Mouse (Mus musculus) thymus, adult 2 months (tissue): Measurements from ENCODE around the gene Boc. TPM values are rescaled to one million over a fixed set of nuclear protein-coding genes. Genes with fewer than 3 reads are reported as not detected.

Experiments
- DNase-seq: peaks from one replicate; pipeline ENCODE4 v3.0.0; 2021
- H3K27ac ChIP-seq: fragments of 200-500 bp; 2 replicates; pipeline ENCODE4 v1.5.1; 2012; ENCODE audit warnings: low read length, control low read depth; ENCODE audit not compliant: control insufficient read depth, insufficient read depth
- H3K27me3 ChIP-seq: fragments of 200-500 bp; 2 replicates; pipeline ENCODE4 v1.6.1; 2012; ENCODE audit warnings: mild to moderate bottlenecking, low read length, moderate library complexity, mixed read lengths; ENCODE audit not compliant: control insufficient read depth, insufficient read depth
- H3K36me3 ChIP-seq: fragments of 200-500 bp; 2 replicates; pipeline ENCODE4 v1.6.1; 2012; ENCODE audit warnings: mild to moderate bottlenecking, low read length, moderate library complexity; ENCODE audit not compliant: control insufficient read depth, insufficient read depth
- H3K4me1 ChIP-seq: fragments of 200-500 bp; replicated peaks from 2 replicates; pipeline ENCODE4 v1.6.1; 2012; ENCODE audit warnings: low read length; ENCODE audit not compliant: control insufficient read depth, insufficient read depth
- H3K4me3 ChIP-seq: fragments of 200-500 bp; 2 replicates; pipeline ENCODE4 v1.5.1; 2012; ENCODE audit warnings: mild to moderate bottlenecking, low read length, control low read depth, moderate library complexity; ENCODE audit not compliant: control insufficient read depth, insufficient read depth
- CTCF ChIP-seq: fragments of 200-500 bp; IDR thresholded peaks from 2 replicates; pipeline ENCODE4 v1.5.1; 2012; ENCODE audit warnings: mild to moderate bottlenecking, control low read depth, low read length, moderate library complexity, borderline replicate concordance; ENCODE audit not compliant: control insufficient read depth, poor library complexity, insufficient read depth; ENCODE audit errors: extremely low read depth
- POLR2A ChIP-seq: fragments of 200-500 bp; IDR thresholded peaks from 2 replicates; pipeline ENCODE4 v1.6.1; 2012; ENCODE audit warnings: mild to moderate bottlenecking, low read length, control low read depth, moderate library complexity; ENCODE audit not compliant: control insufficient read depth, poor library complexity, insufficient read depth; ENCODE audit errors: extremely low read depth
- WGBS: fragments of 180-500 bp; shearing (Covaris S2); methylation state at CpG from one replicate; pipeline ENCODE4 v1.1.7; 2018; 5-methylcytosine and 5-hydroxymethylcytosine counted together
- polyA plus RNA-seq: library from polyadenylated mRNA; depleted of rRNA; stranded (reverse); fragments of >200 nt; gene quantifications from 2 replicates; pipeline ENCODE4 v1.2.3, GENCODE M21; 2012

Boc gene
- polyA plus RNA-seq, 1 experiment, result 14.6 TPM

- H3K4me3 ChIP-seq, result no peak overlapping the region
- no peaks in the 10 kb centered on the region for H3K4me1 ChIP-seq
- no peaks in the 10 kb centered on the region for H3K36me3 ChIP-seq
- 97% methylated on average over 8 of the region's 8 CpGs for WGBS
- no peak for DNase-seq
- no peaks in the 10 kb centered on the region for H3K27me3 ChIP-seq
- H3K27ac ChIP-seq, result no peak overlapping the region
- TF ChIP-seq CTCF, result no peak
- no peak for TF ChIP-seq POLR2A
Observed at GRCm38 (mm10) chr16:44529691-44530090, 29.0 kb downstream of the Boc start.

DNA sequence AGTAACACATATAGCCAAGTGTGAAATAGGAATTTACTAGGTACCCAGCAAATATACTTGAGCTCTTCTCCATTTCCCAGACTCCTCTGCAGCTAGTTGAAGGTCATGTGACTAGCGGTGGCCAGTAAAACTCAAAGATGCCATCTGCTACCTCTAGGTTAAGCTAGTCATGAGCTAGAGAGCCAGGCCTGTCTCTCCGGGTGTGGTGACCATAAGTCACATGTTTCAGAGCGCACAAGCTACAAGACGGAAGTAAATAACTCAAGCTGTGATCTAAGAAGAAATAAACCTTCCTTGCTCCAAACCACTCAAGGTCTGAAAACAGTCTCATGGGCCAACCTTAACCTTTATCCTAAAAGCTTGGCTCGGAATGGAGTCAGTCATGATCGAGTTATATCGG lies 29.7 kb downstream of the Boc start:
- Histone ChIP-seq H3K27ac (no peak overlapping the region), H3K27me3 (no peaks in the 10 kb centered on the region), H3K4me1 (no peaks in the 10 kb centered on the region), H3K36me3 (no peaks in the 10 kb centered on the region), H3K4me3 (no peak overlapping the region)
- 92% methylated on average over 7 of the region's 7 CpGs for WGBS
- TF ChIP-seq CTCF (no peak), POLR2A (no peak)
- no peak for DNase-seq

DNA sequence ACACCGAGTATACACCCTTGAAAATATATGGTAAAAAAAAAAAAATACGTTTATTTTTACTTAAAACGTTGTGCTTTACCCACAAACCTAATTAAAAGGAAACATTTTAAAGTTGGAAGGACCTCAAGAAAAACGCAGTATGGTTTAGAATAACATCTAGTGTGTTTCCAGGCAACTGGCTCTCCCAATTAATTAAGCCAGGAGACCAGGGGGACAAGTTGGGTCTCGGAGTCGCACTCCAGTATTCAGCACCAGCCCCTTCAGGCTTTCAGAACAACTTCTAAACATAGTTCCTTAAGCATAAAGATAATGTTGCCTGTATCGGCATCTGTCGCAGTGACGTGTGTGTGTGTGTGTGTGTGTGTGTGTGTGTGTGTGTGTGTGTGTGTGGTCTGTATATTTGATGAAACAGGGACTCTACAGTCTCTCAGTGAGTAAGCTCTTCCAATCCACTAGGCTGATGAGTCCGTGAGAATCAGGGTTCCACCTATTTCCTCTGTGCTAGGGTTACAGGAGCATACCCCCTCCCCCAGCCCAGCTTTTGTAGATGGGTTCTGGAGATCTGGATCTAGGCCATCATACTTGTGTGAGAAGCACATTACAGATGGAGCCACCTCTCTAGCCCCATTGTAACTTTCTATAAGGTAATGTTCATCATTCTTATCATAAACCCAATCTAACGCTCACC lies 31.3 kb downstream of the Boc start:
- no peak overlapping the region for H3K27ac ChIP-seq
- H3K36me3 ChIP-seq, result no peaks in the 10 kb centered on the region
- no peaks in the 10 kb centered on the region for H3K4me1 ChIP-seq
- no peaks in the 10 kb centered on the region for H3K27me3 ChIP-seq
- TF ChIP-seq CTCF, result no peak
- TF ChIP-seq POLR2A, result no peak
- H3K4me3 ChIP-seq, result no peak overlapping the region
- WGBS, result 85% methylated on average over 11 of the region's 11 CpGs
- no peak for DNase-seq

GRCm38 (mm10) chr16:44526689-44527088 lies 32.0 kb downstream of the Boc start:
- TF ChIP-seq POLR2A (no peak), CTCF (no peak)
- no peak overlapping the region for H3K27ac ChIP-seq
- DNase-seq, result no peak
- H3K27me3 ChIP-seq, result no peaks in the 10 kb centered on the region
- H3K36me3 ChIP-seq, result no peaks in the 10 kb centered on the region
- 82% methylated on average over 12 of the region's 12 CpGs for WGBS
- H3K4me1 ChIP-seq, result no peaks in the 10 kb centered on the region
- no peak overlapping the region for H3K4me3 ChIP-seq

DNA sequence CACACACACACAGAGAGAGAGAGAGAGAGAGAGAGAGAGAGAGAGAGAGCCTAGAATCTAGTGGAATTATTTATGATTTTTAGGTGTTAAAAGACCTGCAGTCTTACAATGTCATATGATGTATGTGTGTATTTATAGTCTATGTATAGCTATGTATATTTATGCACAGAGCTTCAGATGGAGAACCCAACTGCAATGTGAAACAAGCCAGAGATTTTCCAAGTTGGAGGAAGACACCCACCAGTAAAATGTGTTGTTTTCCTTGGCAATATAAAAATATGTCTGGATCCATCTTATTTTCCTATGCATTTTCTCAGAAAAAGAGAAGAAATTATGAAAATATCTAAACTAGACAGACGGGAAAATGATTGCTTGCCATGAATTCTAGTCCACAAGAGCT lies 32.7 kb downstream of the Boc start:
- no peaks in the 10 kb centered on the region for H3K36me3 ChIP-seq
- DNase-seq, result no peak
- no peaks in the 10 kb centered on the region for H3K4me1 ChIP-seq
- H3K4me3 ChIP-seq, result no peak overlapping the region
- no peak overlapping the region for H3K27ac ChIP-seq
- 100% methylated on average over 1 of the region's 1 CpGs for WGBS
- TF ChIP-seq CTCF (no peak), POLR2A (no peak)
- no peaks in the 10 kb centered on the region for H3K27me3 ChIP-seq

DNA sequence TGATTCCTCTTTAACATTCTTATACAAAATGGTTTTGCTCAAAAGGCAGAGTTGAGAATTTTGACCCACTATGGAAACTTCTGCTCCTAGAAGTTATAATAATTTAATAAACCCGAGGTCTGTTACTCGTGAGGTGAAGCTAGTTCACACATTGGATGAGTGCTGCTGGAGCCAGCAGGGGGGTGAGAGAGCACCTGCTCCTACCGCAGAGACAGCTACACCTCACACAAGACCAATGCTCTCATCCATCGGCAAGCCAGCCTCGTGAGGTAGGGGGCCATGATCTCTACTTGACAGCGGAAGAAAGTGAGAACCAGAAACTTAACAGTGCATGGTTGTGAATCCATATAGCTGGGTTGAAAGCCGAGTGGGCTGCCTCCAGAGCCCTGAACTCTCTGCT lies 35.1 kb downstream of the Boc start:
- H3K36me3 ChIP-seq, result no peaks in the 10 kb centered on the region
- 94% methylated on average over 7 of the region's 7 CpGs for WGBS
- H3K27me3 ChIP-seq, result no peaks in the 10 kb centered on the region
- no peak for TF ChIP-seq CTCF
- no peak for TF ChIP-seq POLR2A
- no peak overlapping the region for H3K4me3 ChIP-seq
- no peak overlapping the region for H3K27ac ChIP-seq
- no peak for DNase-seq
- no peaks in the 10 kb centered on the region for H3K4me1 ChIP-seq

- H3K27me3 ChIP-seq, result no peaks in the 10 kb centered on the region
- DNase-seq, result no peak
- H3K36me3 ChIP-seq, result no peaks in the 10 kb centered on the region
- 94% methylated on average over 6 of the region's 6 CpGs for WGBS
- H3K4me3 ChIP-seq, result no peak overlapping the region
- no peak for TF ChIP-seq CTCF
- TF ChIP-seq POLR2A, result no peak
- no peak overlapping the region for H3K27ac ChIP-seq
- no peaks in the 10 kb centered on the region for H3K4me1 ChIP-seq
Observed at GRCm38 (mm10) chr16:44516498-44516897, 42.2 kb downstream of the Boc start.
